Mouse (Mus musculus): ENCODE measurements around the gene Usp39. TPM values are rescaled to one million over a fixed set of nuclear protein-coding genes. Genes with fewer than 3 reads are reported as not detected.

The Usp39 gene
- total RNA-seq, 2 experiments from 2014 or later: 16.7 to 17.2 TPM

GRCm38 (mm10) chr6:72315384-72315783 is 29.6 kb downstream of the Usp39 start:
- no peak for DNase-seq
- intact Hi-C loops (cut with DNase I; ENCODE audit: low total_unique reads): no loop called here

- no peak for DNase-seq
- intact Hi-C loops (cut with DNase I; ENCODE audit: low total_unique reads): no loop called here
Observed at GRCm38 (mm10) chr6:72313124-72313867, 31.7 kb downstream of the Usp39 start.

GRCm38 (mm10) chr6:72312198-72312597 is 32.8 kb downstream of the Usp39 start:
- intact Hi-C loops (cut with DNase I; ENCODE audit: low total_unique reads): no loop called here

GRCm38 (mm10) chr6:72303510-72303909 is 41.5 kb downstream of the Usp39 start:
- no peak for DNase-seq
- intact Hi-C loops (cut with DNase I; ENCODE audit: low total_unique reads): no loop called here

More at GRCm38 (mm10) chr6:72312198-72312597, 32.8 kb downstream of the Usp39 start:
- DNase-seq: no peak

- no peak for DNase-seq
- intact Hi-C loops (cut with DNase I; ENCODE audit: low total_unique reads): no loop called here
Observed at GRCm38 (mm10) chr6:72302349-72302925, 42.5 kb downstream of the Usp39 start.

- intact Hi-C loops (cut with DNase I; ENCODE audit: low total_unique reads): no loop called here
Observed at GRCm38 (mm10) chr6:72297825-72298224, 47.2 kb downstream of the Usp39 start.

GRCm38 (mm10) chr6:72292972-72293651 is 51.9 kb downstream of the Usp39 start:
- intact Hi-C loops (cut with DNase I; ENCODE audit: low total_unique reads): no loop called here
- no peak for DNase-seq

More at GRCm38 (mm10) chr6:72297825-72298224, 47.2 kb downstream of the Usp39 start:
- DNase-seq: no peak

- intact Hi-C loops (cut with DNase I; ENCODE audit: low total_unique reads): no loop called here
- no peak for DNase-seq
Observed at GRCm38 (mm10) chr6:72289484-72289883, 55.5 kb downstream of the Usp39 start.

GRCm38 (mm10) chr6:72283914-72284313 is 61.1 kb downstream of the Usp39 start:
- DNase-seq: peak; percentile 33
- intact Hi-C loops (cut with DNase I; ENCODE audit: low total_unique reads): no loop called here

- intact Hi-C loops (cut with DNase I; ENCODE audit: low total_unique reads): no loop called here
- DNase-seq: no peak
Observed at GRCm38 (mm10) chr6:72280410-72280998, 64.5 kb downstream of the Usp39 start.

- intact Hi-C loops (cut with DNase I; ENCODE audit: low total_unique reads): no loop called here
- no peak for DNase-seq
Observed at GRCm38 (mm10) chr6:72279505-72279904, 65.5 kb downstream of the Usp39 start.

- DNase-seq: no peak
- intact Hi-C loops (cut with DNase I; ENCODE audit: low total_unique reads): no loop called here
Observed at GRCm38 (mm10) chr6:72278835-72279234, 66.1 kb downstream of the Usp39 start.

- DNase-seq: peak; percentile 27
- intact Hi-C loops (cut with DNase I; ENCODE audit: low total_unique reads): no loop called here
Observed at GRCm38 (mm10) chr6:72277508-72278166, 67.3 kb downstream of the Usp39 start.

GRCm38 (mm10) chr6:72276972-72277441 is 68.0 kb downstream of the Usp39 start:
- no peak for DNase-seq
- intact Hi-C loops (cut with DNase I; ENCODE audit: low total_unique reads): no loop called here

- DNase-seq: no peak
- intact Hi-C loops (cut with DNase I; ENCODE audit: low total_unique reads): no loop called here
Observed at GRCm38 (mm10) chr6:72276141-72276540, 68.8 kb downstream of the Usp39 start.

GRCm38 (mm10) chr6:72275527-72275926 is 69.5 kb downstream of the Usp39 start:
- intact Hi-C loops (cut with DNase I; ENCODE audit: low total_unique reads): no loop called here
- no peak for DNase-seq

GRCm38 (mm10) chr6:72273153-72273552 is 71.8 kb downstream of the Usp39 start:
- DNase-seq: no peak
- intact Hi-C loops (cut with DNase I; ENCODE audit: low total_unique reads): no loop called here

GRCm38 (mm10) chr6:72272161-72272696 is 72.8 kb downstream of the Usp39 start:
- intact Hi-C loops (cut with DNase I; ENCODE audit: low total_unique reads): no loop called here
- no peak for DNase-seq

- DNase-seq: no peak
- intact Hi-C loops (cut with DNase I; ENCODE audit: low total_unique reads): no loop called here
Observed at GRCm38 (mm10) chr6:72270952-72271519, 73.9 kb downstream of the Usp39 start.

All from gastrocnemius, postnatal 14 days (tissue).